In the genomic region with DNA sequence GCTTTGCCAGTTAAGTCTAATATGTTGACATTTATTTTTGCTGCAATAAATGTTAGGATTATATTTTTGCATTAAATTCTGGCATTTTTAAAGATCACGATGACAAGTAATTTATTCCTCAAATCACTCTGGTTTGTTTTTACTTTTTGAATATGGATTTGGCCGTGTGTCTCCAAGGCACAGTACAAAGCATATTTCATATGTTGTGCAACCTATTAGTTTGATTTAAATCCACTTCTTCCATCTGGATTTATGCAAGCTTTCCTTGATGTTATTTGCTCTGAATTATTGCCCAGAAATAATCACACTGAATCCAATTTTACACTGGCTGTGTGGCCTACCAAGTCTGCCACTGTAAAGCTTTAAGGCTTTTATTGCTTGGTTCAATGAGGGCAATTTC, we compare ENCODE assay signal across 21 mouse cellular contexts.
DNase-seq lines count a peak whose midpoint lies in the region; ATAC-seq and TF ChIP-seq lines count a peak whose summit lies in the region.
"Had no signal": no experiment of that assay in that cellular context is flagged by ENCODE, and none has a peak within 500 bp of the region (broad histone marks: within the 10 kb centered on the region; RNA-seq: fewer than 3 reads in every experiment).

No protein-coding gene starts in this region.

- H3K36me3 ChIP-seq in forebrain, embryonic 16.5 days (ENCODE audit: control insufficient read depth, insufficient read depth): no peaks in the 10 kb centered on the region
- no peaks in the 10 kb centered on the region for H3K36me3 ChIP-seq in forebrain, embryonic 13.5 days (ENCODE audit: poor library complexity, severe bottlenecking)
- no peaks in the 10 kb centered on the region for H3K36me3 ChIP-seq in kidney, embryonic 14.5 days (ENCODE audit: control insufficient read depth, insufficient read depth, low read length)
- no peaks in the 10 kb centered on the region for H3K36me3 ChIP-seq in midbrain, embryonic 14.5 days (ENCODE audit: control insufficient read depth, insufficient read depth, low read length)
- H3K36me3 ChIP-seq in midbrain, postnatal 0 days (ENCODE audit: insufficient read depth, low read length): no peaks in the 10 kb centered on the region
- H3K36me3 ChIP-seq: embryonic facial prominence, embryonic 13.5 days; embryonic facial prominence, embryonic 15.5 days; forebrain, embryonic 10.5 days had no signal

- TF ChIP-seq CTCF in midbrain, postnatal 0 days (IDR thresholded peaks at IDR 0.05): no peak
- TF ChIP-seq CTCF in brain, embryonic 14.5 days (IDR thresholded peaks at IDR 0.05; ENCODE audit: borderline replicate concordance, extremely low read depth, insufficient read depth, insufficient read length): no peak

- no peak overlapping the region for H3K4me3 ChIP-seq in forebrain, embryonic 16.5 days (replicated peaks; ENCODE audit: low read length)
- H3K4me3 ChIP-seq in forebrain, embryonic 13.5 days: no peak overlapping the region
- no peak overlapping the region for H3K4me3 ChIP-seq in kidney, embryonic 14.5 days (ENCODE audit: low read length)
- H3K4me3 ChIP-seq in midbrain, embryonic 14.5 days (replicated peaks; ENCODE audit: low read depth, low read length): no peak overlapping the region
- no peak overlapping the region for H3K4me3 ChIP-seq in midbrain, postnatal 0 days (ENCODE audit: low read depth, low read length)
- H3K4me3 ChIP-seq: embryonic facial prominence, embryonic 13.5 days; embryonic facial prominence, embryonic 15.5 days; erythroblast, embryonic 14.5 days; forebrain, embryonic 10.5 days had no signal

- H3K27me3 ChIP-seq in forebrain, embryonic 16.5 days (replicated peaks; ENCODE audit: control insufficient read depth, insufficient read depth, low read length): no peaks in the 10 kb centered on the region
- H3K27me3 ChIP-seq in forebrain, embryonic 13.5 days: no peaks in the 10 kb centered on the region
- H3K27me3 ChIP-seq in kidney, embryonic 14.5 days (ENCODE audit: control insufficient read depth, insufficient read depth, low read length): no peaks in the 10 kb centered on the region
- H3K27me3 ChIP-seq in midbrain, embryonic 14.5 days (ENCODE audit: control insufficient read depth, insufficient read depth, low read length): no peaks in the 10 kb centered on the region
- H3K27me3 ChIP-seq in midbrain, postnatal 0 days (ENCODE audit: insufficient read depth, low read length): no peaks in the 10 kb centered on the region
- H3K27me3 ChIP-seq: embryonic facial prominence, embryonic 13.5 days; embryonic facial prominence, embryonic 15.5 days had no signal

- H3K4me1 ChIP-seq in forebrain, embryonic 16.5 days (replicated peaks; ENCODE audit: control insufficient read depth, insufficient read depth, low read length): no peaks in the 10 kb centered on the region
- H3K4me1 ChIP-seq in forebrain, embryonic 13.5 days: no peaks in the 10 kb centered on the region
- H3K4me1 ChIP-seq in kidney, embryonic 14.5 days (ENCODE audit: control insufficient read depth, insufficient read depth, low read length): no peaks in the 10 kb centered on the region
- no peaks in the 10 kb centered on the region for H3K4me1 ChIP-seq in midbrain, embryonic 14.5 days (ENCODE audit: control insufficient read depth, insufficient read depth, low read length)
- H3K4me1 ChIP-seq in midbrain, postnatal 0 days (ENCODE audit: insufficient read depth, low read length): no peaks in the 10 kb centered on the region
- H3K4me1 ChIP-seq: embryonic facial prominence, embryonic 13.5 days; embryonic facial prominence, embryonic 15.5 days; forebrain, embryonic 10.5 days had no signal

- peak; percentile 71 for ATAC-seq in forebrain, embryonic 16.5 days
- ATAC-seq in forebrain, embryonic 13.5 days: no peak
- peak; percentile 46; the same call in 1 of the 2 replicates for ATAC-seq in kidney, embryonic 14.5 days (ENCODE audit: low FRiP score, low TSS enrichment)
- ATAC-seq in midbrain, embryonic 14.5 days (ENCODE audit: low FRiP score, low TSS enrichment): no peak
- ATAC-seq in midbrain, postnatal 0 days (ENCODE audit: low FRiP score): no peak

- no peak for DNase-seq in kidney, postnatal 14 days
- DNase-seq in midbrain, embryonic 14.5 days: peak; percentile 0
- no peak for DNase-seq in midbrain, postnatal 0 days (ENCODE audit: low spot score)
- peak; percentile 40 for DNase-seq in brain, embryonic 14.5 days (ENCODE audit: low read depth)
- no peak for DNase-seq in cerebellum, postnatal 10 days
- DNase-seq: adrenal gland, adult 8-10 months; adrenal gland, postnatal 14 days; adrenal gland, postnatal 36 days; cerebellum, adult 11-12 months; cerebellum, adult 2 months; cerebellum, adult 9-10 months; cerebellum, postnatal 14 days; cerebellum, postnatal 36 days; embryo, embryonic 11 days had no signal

- no peak for TF ChIP-seq POLR2A in brain, embryonic 14.5 days (IDR thresholded peaks at IDR 0.05; ENCODE audit: borderline replicate concordance, extremely low read depth, insufficient read depth, insufficient read length, poor library complexity, severe bottlenecking)

- no peak overlapping the region for H3K9ac ChIP-seq in forebrain, embryonic 16.5 days (replicated peaks; ENCODE audit: low read depth, low read length)
- H3K9ac ChIP-seq in forebrain, embryonic 13.5 days: no peak overlapping the region
- no peak overlapping the region for H3K9ac ChIP-seq in kidney, embryonic 14.5 days (ENCODE audit: low read depth, low read length)
- H3K9ac ChIP-seq in midbrain, embryonic 14.5 days (replicated peaks; ENCODE audit: low read length): no peak overlapping the region
- no peak overlapping the region for H3K9ac ChIP-seq in midbrain, postnatal 0 days (replicated peaks; ENCODE audit: low read length, poor library complexity, severe bottlenecking)
- H3K9ac ChIP-seq: embryonic facial prominence, embryonic 13.5 days; embryonic facial prominence, embryonic 15.5 days had no signal

- no peak overlapping the region for H3K4me2 ChIP-seq in forebrain, embryonic 16.5 days (ENCODE audit: low read length)
- no peak overlapping the region for H3K4me2 ChIP-seq in forebrain, embryonic 13.5 days
- H3K4me2 ChIP-seq in kidney, embryonic 14.5 days (replicated peaks; ENCODE audit: low read depth, low read length): no peak overlapping the region
- H3K4me2 ChIP-seq in midbrain, embryonic 14.5 days (ENCODE audit: low read length): no peak overlapping the region
- no peak overlapping the region for H3K4me2 ChIP-seq in midbrain, postnatal 0 days (ENCODE audit: low read depth, low read length, poor library complexity, severe bottlenecking)
- H3K4me2 ChIP-seq: embryonic facial prominence, embryonic 13.5 days; embryonic facial prominence, embryonic 15.5 days had no signal

- WGBS in forebrain, embryonic 16.5 days: 70% methylated on average over 2 of the region's 2 CpGs
- WGBS in forebrain, embryonic 13.5 days: 89% methylated on average over 2 of the region's 2 CpGs
- WGBS in kidney, embryonic 14.5 days: 74% methylated on average over 2 of the region's 2 CpGs
- 81% methylated on average over 2 of the region's 2 CpGs for WGBS in midbrain, embryonic 14.5 days
- 70% methylated on average over 2 of the region's 2 CpGs for WGBS in midbrain, postnatal 0 days

- H3K27ac ChIP-seq in forebrain, embryonic 16.5 days (ENCODE audit: low read length): no peak overlapping the region
- no peak overlapping the region for H3K27ac ChIP-seq in forebrain, embryonic 13.5 days
- H3K27ac ChIP-seq in kidney, embryonic 14.5 days (ENCODE audit: low read depth, low read length): no peak overlapping the region
- H3K27ac ChIP-seq in midbrain, embryonic 14.5 days (replicated peaks; ENCODE audit: low read depth, low read length): no peak overlapping the region
- H3K27ac ChIP-seq in midbrain, postnatal 0 days (ENCODE audit: low read depth, low read length): no peak overlapping the region
- H3K27ac ChIP-seq: embryonic facial prominence, embryonic 13.5 days; embryonic facial prominence, embryonic 15.5 days; forebrain, embryonic 10.5 days had no signal

- no peaks in the 10 kb centered on the region for H3K9me3 ChIP-seq in forebrain, embryonic 16.5 days (ENCODE audit: control insufficient read depth, low read length)
- no peaks in the 10 kb centered on the region for H3K9me3 ChIP-seq in forebrain, embryonic 13.5 days (replicated peaks)
- no peaks in the 10 kb centered on the region for H3K9me3 ChIP-seq in kidney, embryonic 14.5 days (ENCODE audit: control insufficient read depth, low read length)
- no peaks in the 10 kb centered on the region for H3K9me3 ChIP-seq in midbrain, embryonic 14.5 days (ENCODE audit: control insufficient read depth, low read length)
- no peaks in the 10 kb centered on the region for H3K9me3 ChIP-seq in midbrain, postnatal 0 days (ENCODE audit: low read length)
- H3K9me3 ChIP-seq: embryonic facial prominence, embryonic 13.5 days; embryonic facial prominence, embryonic 15.5 days; forebrain, embryonic 10.5 days had no signal

Comparison
In these comparisons a context has a peak if more than half of its experiments do, and no peak if none do; other contexts are left out.
1. ATAC-seq: peak in forebrain, embryonic 16.5 days (single experiment) and kidney, embryonic 14.5 days (single experiment); none in forebrain, embryonic 13.5 days (single experiment), midbrain, embryonic 14.5 days (single experiment) and midbrain, postnatal 0 days (single experiment).
2. DNase-seq: peak in midbrain, embryonic 14.5 days (single experiment) and brain, embryonic 14.5 days (single experiment); none in kidney, postnatal 14 days (single experiment), midbrain, postnatal 0 days (single experiment) and cerebellum, postnatal 10 days (0 of 2).